In genomic region chr5:128617621-128618020, GRCm38 (mm10) we compare ENCODE assay signal across 10 mouse cellular contexts. TPM values are rescaled to one million over a fixed set of nuclear protein-coding genes. Genes with fewer than 3 reads are reported as not detected.
DNase-seq lines count a peak whose midpoint lies in the region; ATAC-seq lines count a peak whose summit lies in the region.
"Had no signal": no experiment of that assay in that cellular context is flagged by ENCODE, and none has a peak within 500 bp of the region (broad histone marks: within the 10 kb centered on the region; RNA-seq: fewer than 3 reads in every experiment).

No protein-coding gene starts in this region.

- ATAC-seq in forebrain, embryonic 12.5 days (ENCODE audit: low FRiP score): 0 out of 2 replicates have a peak, but pooled peaks have one; percentile 39
- ATAC-seq in forebrain, embryonic 11.5 days (replicated peaks; ENCODE audit: low FRiP score): no peak; the same call in 1 of the 2 replicates
- no peak for ATAC-seq in monocyte, adult 5-6 weeks (replicated peaks; ENCODE audit: insufficient number of reproducible peaks, low FRiP score, low TSS enrichment, poor library complexity, severe bottlenecking)
- peak; percentile 69; the same call in 1 of the 2 replicates for ATAC-seq in limb, embryonic 13.5 days (ENCODE audit: low FRiP score, low read depth)
- ATAC-seq in stomach, embryonic 15.5 days (ENCODE audit: insufficient read depth, low FRiP score, low read depth): no peak

- no peak for DNase-seq in forebrain, embryonic 11.5 days (ENCODE audit: low spot score)
- peak; percentile 11 to 24 for DNase-seq in monocyte, adult 2 months (ENCODE audit: low read depth in 1 of 2, low spot score in 2 of 2)
- DNase-seq in yolk sac, embryonic 10.5 days (ENCODE audit: low spot score): no peak
- DNase-seq in adrenal gland, adult 18-20 months (ENCODE audit: low spot score in 2 of 2): no peak
- DNase-seq: cerebellum, adult 18-20 months had no signal

- H3K4me1 ChIP-seq in forebrain, embryonic 12.5 days: peaks cover 33% of the 10 kb centered on the region
- peaks cover 4% of the 10 kb centered on the region; the same call in 1 of the 2 replicates for H3K4me1 ChIP-seq in forebrain, embryonic 11.5 days (replicated peaks; ENCODE audit: control insufficient read depth, insufficient read depth, low read length)
- peaks cover 49% of the 10 kb centered on the region for H3K4me1 ChIP-seq in limb, embryonic 13.5 days
- peaks cover 9% of the 10 kb centered on the region; the same call in 1 of the 2 replicates for H3K4me1 ChIP-seq in stomach, embryonic 15.5 days
- H3K4me1 ChIP-seq: liver, embryonic 15.5 days had no signal

- WGBS in forebrain, embryonic 12.5 days: 18% methylated on average over 9 of the region's 9 CpGs
- 12% methylated on average over 9 of the region's 9 CpGs for WGBS in forebrain, embryonic 11.5 days
- WGBS in limb, embryonic 13.5 days: 1% methylated on average over 9 of the region's 9 CpGs
- WGBS in stomach, embryonic 15.5 days: 9% methylated on average over 9 of the region's 9 CpGs

- H3K27me3 ChIP-seq in forebrain, embryonic 12.5 days: peaks cover 66% of the 10 kb centered on the region
- peaks cover 7% of the 10 kb centered on the region; the same call in 1 of the 2 replicates for H3K27me3 ChIP-seq in forebrain, embryonic 11.5 days (ENCODE audit: control insufficient read depth, insufficient read depth, low read length)
- no peaks in the 10 kb centered on the region for H3K27me3 ChIP-seq in limb, embryonic 13.5 days
- H3K27me3 ChIP-seq in stomach, embryonic 15.5 days (replicated peaks): no peaks in the 10 kb centered on the region
- H3K27me3 ChIP-seq: liver, embryonic 15.5 days had no signal

- no peak overlapping the region for H3K4me3 ChIP-seq in forebrain, embryonic 12.5 days (replicated peaks)
- H3K4me3 ChIP-seq in forebrain, embryonic 11.5 days (ENCODE audit: low read depth, low read length): no peak overlapping the region
- peak overlapping the region; percentile 17; the same call in 1 of the 2 replicates for H3K4me3 ChIP-seq in limb, embryonic 13.5 days
- H3K4me3 ChIP-seq in stomach, embryonic 15.5 days (replicated peaks): no peak overlapping the region
- H3K4me3 ChIP-seq: liver, embryonic 15.5 days had no signal

- H3K27ac ChIP-seq in forebrain, embryonic 12.5 days: no peak overlapping the region
- H3K27ac ChIP-seq in forebrain, embryonic 11.5 days (ENCODE audit: low read depth, low read length): no peak overlapping the region
- peak overlapping the region; percentile 53; the same call in 1 of the 2 replicates for H3K27ac ChIP-seq in limb, embryonic 13.5 days
- no peak overlapping the region for H3K27ac ChIP-seq in stomach, embryonic 15.5 days
- H3K27ac ChIP-seq: liver, embryonic 15.5 days had no signal

- H3K9me3 ChIP-seq in forebrain, embryonic 12.5 days: no peaks in the 10 kb centered on the region
- H3K9me3 ChIP-seq in forebrain, embryonic 11.5 days (ENCODE audit: control insufficient read depth, low read length): no peaks in the 10 kb centered on the region
- H3K9me3 ChIP-seq in limb, embryonic 13.5 days: no peaks in the 10 kb centered on the region
- H3K9me3 ChIP-seq in stomach, embryonic 15.5 days: no peaks in the 10 kb centered on the region
- H3K9me3 ChIP-seq: liver, embryonic 15.5 days had no signal

- H3K36me3 ChIP-seq in forebrain, embryonic 12.5 days (replicated peaks): no peaks in the 10 kb centered on the region
- H3K36me3 ChIP-seq in forebrain, embryonic 11.5 days (ENCODE audit: control insufficient read depth, insufficient read depth, low read length): no peaks in the 10 kb centered on the region
- H3K36me3 ChIP-seq in limb, embryonic 13.5 days: no peaks in the 10 kb centered on the region
- no peaks in the 10 kb centered on the region for H3K36me3 ChIP-seq in stomach, embryonic 15.5 days
- H3K36me3 ChIP-seq: liver, embryonic 15.5 days had no signal

- H3K9ac ChIP-seq in forebrain, embryonic 12.5 days: no peak overlapping the region
- H3K9ac ChIP-seq in forebrain, embryonic 11.5 days (ENCODE audit: low read length): no peak overlapping the region
- H3K9ac ChIP-seq in limb, embryonic 13.5 days: no peak overlapping the region
- H3K9ac ChIP-seq in stomach, embryonic 15.5 days: no peak overlapping the region
- H3K9ac ChIP-seq: liver, embryonic 15.5 days had no signal

- peak overlapping the region; percentile 27 for H3K4me2 ChIP-seq in forebrain, embryonic 12.5 days
- no peak overlapping the region for H3K4me2 ChIP-seq in forebrain, embryonic 11.5 days (ENCODE audit: low read depth, low read length, severe bottlenecking)
- peak overlapping the region; percentile 54 for H3K4me2 ChIP-seq in limb, embryonic 13.5 days (replicated peaks)
- 0 out of 2 replicates have a peak overlapping the region, but pooled peaks have one; percentile 27 for H3K4me2 ChIP-seq in stomach, embryonic 15.5 days
- H3K4me2 ChIP-seq: liver, embryonic 15.5 days had no signal

RNA-seq across cellular contexts. Expression of gene Fzd10, which starts 17.0 kb away (rescaled TPM):
- 4.8 and 5.3 TPM in 2 replicates for polyA plus RNA-seq in forebrain, embryonic 12.5 days (2016; fragmentation: Nextera tagmentation; extraction: Ambion mirVana)
- 6.1 and 6.6 TPM in 2 replicates for polyA plus RNA-seq in forebrain, embryonic 11.5 days (2014; fragmentation: Nextera tagmentation; extraction: Ambion mirVana)
- not detected in 3 replicates for total RNA-seq in monocyte, adult 5-6 weeks (2017)
- polyA plus RNA-seq in limb, embryonic 13.5 days (2015; fragmentation: Nextera tagmentation; extraction: Ambion mirVana): 5.6 and 7.1 TPM in 2 replicates
- polyA plus RNA-seq in stomach, embryonic 15.5 days (2015; fragmentation: Nextera tagmentation; extraction: Ambion mirVana): 0.95 and 1.8 TPM in 2 replicates
- total RNA-seq in adrenal gland, adult 18-20 months (2021): under 1 TPM; 0.16 to 0.40 TPM
- polyA plus RNA-seq: liver, embryonic 15.5 days had no signal

Comparison
In these comparisons a context has a peak if more than half of its experiments do, and no peak if none do; other contexts are left out.
1. ATAC-seq: peak in forebrain, embryonic 12.5 days (single experiment) and limb, embryonic 13.5 days (single experiment); none in forebrain, embryonic 11.5 days (single experiment), monocyte, adult 5-6 weeks (single experiment) and stomach, embryonic 15.5 days (single experiment).
2. DNase-seq: peak in monocyte, adult 2 months (2 of 2); none in forebrain, embryonic 11.5 days (single experiment), yolk sac, embryonic 10.5 days (single experiment) and adrenal gland, adult 18-20 months (0 of 2).